In genomic region chr2:180225762-180226378, GRCm38 (mm10) we compare ENCODE assay signal across 8 mouse cellular contexts. TPM values are rescaled to one million over a fixed set of nuclear protein-coding genes. Genes with fewer than 3 reads are reported as not detected.
A peak's percentile ranks its signal among the peaks of the same experiment; 100 is the strongest.
DNase-seq lines count a peak whose midpoint lies in the region; ATAC-seq lines count a peak whose summit lies in the region.

Lama5 (minus strand) TSS chr2:180225859.

- H3K36me3 ChIP-seq in erythroblast, embryonic 14.5 days (ENCODE audit: control insufficient read depth): no peaks in the 10 kb centered on the region
- no peaks in the 10 kb centered on the region for H3K36me3 ChIP-seq in intestine, embryonic 14.5 days (ENCODE audit: control insufficient read depth, insufficient read depth, low read length)
- no peaks in the 10 kb centered on the region for H3K36me3 ChIP-seq in liver, embryonic 15.5 days (replicated peaks)
- no peaks in the 10 kb centered on the region for H3K36me3 ChIP-seq in neural tube, embryonic 13.5 days

- peaks cover 20% of the 10 kb centered on the region for H3K4me1 ChIP-seq in erythroblast, embryonic 14.5 days (ENCODE audit: control insufficient read depth)
- peaks cover 46% of the 10 kb centered on the region for H3K4me1 ChIP-seq in intestine, embryonic 14.5 days (replicated peaks; ENCODE audit: control insufficient read depth, insufficient read depth, low read length)
- H3K4me1 ChIP-seq in liver, embryonic 15.5 days (replicated peaks): peaks cover 29% of the 10 kb centered on the region
- peaks cover 50% of the 10 kb centered on the region for H3K4me1 ChIP-seq in neural tube, embryonic 13.5 days (replicated peaks)

- peak within 1 kb of the TSS; percentile 46 for H3K9ac ChIP-seq in intestine, embryonic 14.5 days (ENCODE audit: low read length)
- H3K9ac ChIP-seq in liver, embryonic 15.5 days: no peak within 1 kb of the TSS
- peak within 1 kb of the TSS; percentile 75 for H3K9ac ChIP-seq in neural tube, embryonic 13.5 days

- H3K4me3 ChIP-seq in erythroblast, embryonic 14.5 days (replicated peaks): peak within 1 kb of the TSS; percentile 52
- H3K4me3 ChIP-seq in intestine, embryonic 14.5 days (ENCODE audit: low read depth, low read length): peak within 1 kb of the TSS; percentile 66
- peak within 1 kb of the TSS; percentile 54 for H3K4me3 ChIP-seq in liver, embryonic 15.5 days (replicated peaks)
- H3K4me3 ChIP-seq in neural tube, embryonic 13.5 days: peak within 1 kb of the TSS; percentile 53

- no peaks in the 10 kb centered on the region; the same call in 1 of the 2 replicates for H3K9me3 ChIP-seq in erythroblast, embryonic 14.5 days (ENCODE audit: control insufficient read depth, low read length)
- H3K9me3 ChIP-seq in intestine, embryonic 14.5 days (ENCODE audit: control insufficient read depth, low read length): no peaks in the 10 kb centered on the region
- H3K9me3 ChIP-seq in liver, embryonic 15.5 days (replicated peaks): no peaks in the 10 kb centered on the region
- H3K9me3 ChIP-seq in neural tube, embryonic 13.5 days: no peaks in the 10 kb centered on the region

- peak within 1 kb of the TSS; percentile 62 for H3K27ac ChIP-seq in intestine, embryonic 14.5 days (ENCODE audit: low read depth)
- no peak within 1 kb of the TSS for H3K27ac ChIP-seq in liver, embryonic 15.5 days (replicated peaks)
- no peak within 1 kb of the TSS for H3K27ac ChIP-seq in neural tube, embryonic 13.5 days (replicated peaks)

- peaks cover 64% of the 10 kb centered on the region for H3K27me3 ChIP-seq in erythroblast, embryonic 14.5 days (ENCODE audit: control insufficient read depth)
- 0 out of 2 replicates have a peak, but pooled peaks cover 3% of the 10 kb centered on the region for H3K27me3 ChIP-seq in intestine, embryonic 14.5 days (replicated peaks; ENCODE audit: control insufficient read depth, insufficient read depth, low read length)
- peaks cover 64% of the 10 kb centered on the region for H3K27me3 ChIP-seq in liver, embryonic 15.5 days
- peaks cover 50% of the 10 kb centered on the region for H3K27me3 ChIP-seq in neural tube, embryonic 13.5 days

- peak; percentile 57 to 64 for DNase-seq in cerebellum, postnatal 10 days
- peak in 1 of 2 experiments; percentile 60 for DNase-seq in gastrocnemius, postnatal 4 days (ENCODE audit: low spot score in 2 of 2)
- DNase-seq in intestine, embryonic 14.5 days (ENCODE audit: low spot score): no peak
- DNase-seq in right cerebral cortex, postnatal 36 days (ENCODE audit: low spot score in 2 of 2): no peak

- WGBS in intestine, embryonic 14.5 days: 1% methylated on average over 37 of the region's 37 CpGs
- 2% methylated on average over 34 of the region's 37 CpGs for whole genome bisulfite sequencing in liver, embryonic 15.5 days (ENCODE audit: insufficient replicate concordance)
- under 1% methylated on average over 37 of the region's 37 CpGs for WGBS in neural tube, embryonic 13.5 days

- no peak for ATAC-seq in erythroblast, adult 5-6 weeks (replicated peaks; ENCODE audit: low FRiP score, poor library complexity, severe bottlenecking)
- peak; percentile 82 for ATAC-seq in intestine, embryonic 14.5 days (replicated peaks; ENCODE audit: low FRiP score, low TSS enrichment, low read depth)
- ATAC-seq in liver, embryonic 15.5 days (ENCODE audit: insufficient read depth): peak; percentile 59; the same call in 1 of the 2 replicates
- peak; percentile 33 for ATAC-seq in neural tube, embryonic 13.5 days (ENCODE audit: low read depth)

- H3K4me2 ChIP-seq in intestine, embryonic 14.5 days (ENCODE audit: low read length): peak within 1 kb of the TSS; percentile 96
- peak within 1 kb of the TSS; percentile 77 for H3K4me2 ChIP-seq in liver, embryonic 15.5 days
- H3K4me2 ChIP-seq in neural tube, embryonic 13.5 days: peak within 1 kb of the TSS; percentile 98

RNA-seq across cellular contexts. Expression of gene Lama5, which starts in this region (rescaled TPM):
- polyA plus RNA-seq in erythroblast, embryonic 14.5 days (2012): 0.08 and 0.14 TPM in 2 replicates
- 1.7 TPM in 1 of 2 replicates, not detected in the other for total RNA-seq in erythroblast, adult 5-6 weeks (2015; ENCODE audit: low replicate concordance)
- 0.09 and 0.14 TPM in 2 replicates for total RNA-seq in erythroblast, adult 5-6 weeks (2017; ENCODE audit: low replicate concordance)
- total RNA-seq in gastrocnemius, postnatal 4 days (2021): 10 to 100 TPM; 32.3 to 42.7 TPM
- 63.7 and 65.1 TPM in 2 replicates for polyA plus RNA-seq in intestine, embryonic 14.5 days (2014; fragmentation: Nextera tagmentation; extraction: Ambion mirVana)
- 1.6 and 1.9 TPM in 2 replicates for polyA plus RNA-seq in liver, embryonic 15.5 days (2015; fragmentation: Nextera tagmentation; extraction: Ambion mirVana)
- 2.0 and 2.4 TPM in 2 replicates for polyA plus RNA-seq in neural tube, embryonic 13.5 days (2015; fragmentation: Nextera tagmentation; extraction: Ambion mirVana)

Comparison
In these comparisons a context has a peak if more than half of its experiments do, and no peak if none do; other contexts are left out.
1. RNA of gene Lama5 (total RNA-seq): 32.3 to 42.7 TPM in gastrocnemius, postnatal 4 days; 0.09 to 1.7 TPM in erythroblast, adult 5-6 weeks; every median in the first group is over 10 times any median in the second.
2. RNA of gene Lama5 (polyA plus RNA-seq): 63.7 to 65.1 TPM in intestine, embryonic 14.5 days; 2.0 to 2.4 TPM in neural tube, embryonic 13.5 days, 1.6 to 1.9 TPM in liver, embryonic 15.5 days and 0.08 to 0.14 TPM in erythroblast, embryonic 14.5 days; every median in the first group is over 10 times any median in the second.
3. DNase-seq: peak in cerebellum, postnatal 10 days (2 of 2); none in intestine, embryonic 14.5 days (single experiment) and right cerebral cortex, postnatal 36 days (0 of 2).
4. Peak in every context shown above with its lines, with median percentiles within 50 percentile points of each other: H3K4me3 ChIP-seq and H3K4me2 ChIP-seq.